Mouse (Mus musculus): ENCODE measurements around the gene Tlr9.

DNA sequence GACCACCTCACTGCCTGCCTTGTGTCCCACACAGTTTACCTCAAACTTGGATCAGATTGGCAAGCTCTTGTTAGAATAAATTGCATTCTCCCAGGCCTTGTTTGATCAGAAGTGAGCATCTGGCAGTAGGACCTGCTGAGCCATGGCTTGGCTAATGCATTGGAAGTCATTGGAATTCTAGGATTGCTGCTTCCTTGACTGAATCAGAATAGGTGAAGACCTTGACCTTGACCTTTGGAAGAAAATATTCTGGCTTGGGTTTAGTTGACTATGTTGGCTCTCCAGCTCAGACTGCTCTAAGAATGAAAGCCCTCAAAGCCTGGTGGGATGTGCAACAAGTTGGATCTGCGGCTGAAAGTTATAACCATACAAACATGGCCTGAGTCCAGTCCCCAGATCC lies 31.0 kb upstream of the Tlr9 start:
- no peak for TF ChIP-seq EP300 (IDR thresholded peaks at IDR 0.05)
- no peak for TF ChIP-seq CTCF (IDR thresholded peaks at IDR 0.05)
